In genomic region chr16:57718982-57719381, GRCm38 (mm10) we compare ENCODE assay signal across 24 mouse cellular contexts. TPM values are rescaled to one million over a fixed set of nuclear protein-coding genes. Genes with fewer than 3 reads are reported as not detected.
A peak's percentile ranks its signal among the peaks of the same experiment; 100 is the strongest.
DNase-seq lines count a peak whose midpoint lies in the region; ATAC-seq and TF ChIP-seq lines count a peak whose summit lies in the region.
"Had no signal": no experiment of that assay in that cellular context is flagged by ENCODE, and none has a peak within 500 bp of the region (broad histone marks: within the 10 kb centered on the region; RNA-seq: fewer than 3 reads in every experiment).

No protein-coding gene starts in this region.

- H3K9ac ChIP-seq in heart, embryonic 12.5 days: no peak overlapping the region
- H3K9ac ChIP-seq in limb, embryonic 14.5 days (ENCODE audit: low read depth, low read length, severe bottlenecking): no peak overlapping the region
- no peak overlapping the region for H3K9ac ChIP-seq in intestine, embryonic 16.5 days (ENCODE audit: low read depth, low read length)
- H3K9ac ChIP-seq: forebrain, embryonic 12.5 days; hindbrain, embryonic 12.5 days; limb, embryonic 12.5 days; liver, embryonic 15.5 days had no signal

- peak; percentile 10 for DNase-seq in adrenal gland, postnatal 10 days
- no peak for DNase-seq in adrenal gland, adult 8-10 months
- peak; percentile 27 to 42 for DNase-seq in heart, adult 18-20 months
- peak; percentile 18 for DNase-seq in limb, embryonic 14.5 days (ENCODE audit: low spot score)
- no peak for DNase-seq in limb, embryonic 10.5 days (ENCODE audit: low spot score)
- no peak for DNase-seq in urinary bladder, postnatal 10 days (ENCODE audit: low spot score)
- DNase-seq: adrenal gland, adult 2 months; cerebellum, adult 11 months; midbrain, embryonic 14.5 days; retina, postnatal 1 day; right cerebral cortex, postnatal 4 days; thymus, postnatal 25 days had no signal

- no peak overlapping the region for H3K4me3 ChIP-seq in heart, embryonic 12.5 days
- H3K4me3 ChIP-seq in limb, embryonic 14.5 days (replicated peaks; ENCODE audit: low read length): no peak overlapping the region
- H3K4me3 ChIP-seq in limb, embryonic 10.5 days: no peak overlapping the region
- H3K4me3 ChIP-seq in intestine, embryonic 16.5 days (ENCODE audit: low read length): no peak overlapping the region
- H3K4me3 ChIP-seq: forebrain, embryonic 12.5 days; hindbrain, embryonic 12.5 days; limb, embryonic 12.5 days; liver, embryonic 15.5 days had no signal

- no peak for TF ChIP-seq POLR2A in limb, embryonic 14.5 days (IDR thresholded peaks at IDR 0.05; ENCODE audit: borderline replicate concordance, extremely low read depth, insufficient read depth, insufficient read length)

- H3K27ac ChIP-seq in heart, embryonic 12.5 days (ENCODE audit: poor library complexity, severe bottlenecking): no peak overlapping the region
- H3K27ac ChIP-seq in limb, embryonic 14.5 days (replicated peaks; ENCODE audit: low read depth, low read length): no peak overlapping the region
- no peak overlapping the region for H3K27ac ChIP-seq in limb, embryonic 10.5 days
- no peak overlapping the region for H3K27ac ChIP-seq in intestine, embryonic 16.5 days (ENCODE audit: low read length)
- H3K27ac ChIP-seq: forebrain, embryonic 12.5 days; hindbrain, embryonic 12.5 days; limb, embryonic 12.5 days; liver, embryonic 15.5 days had no signal

- ATAC-seq in heart, embryonic 12.5 days (ENCODE audit: insufficient number of reproducible peaks, low FRiP score): no peak
- no peak for ATAC-seq in limb, embryonic 14.5 days (ENCODE audit: low FRiP score, low read depth)
- no peak for ATAC-seq in intestine, embryonic 16.5 days
- ATAC-seq: CD4-positive, CD25-positive, alpha-beta regulatory T cell, adult 4 months; intestine, postnatal 0 days; lung, postnatal 0 days had no signal

- H3K27me3 ChIP-seq in heart, embryonic 12.5 days (replicated peaks): no peaks in the 10 kb centered on the region
- no peaks in the 10 kb centered on the region for H3K27me3 ChIP-seq in limb, embryonic 14.5 days (ENCODE audit: control insufficient read depth, insufficient read depth, low read length)
- no peaks in the 10 kb centered on the region for H3K27me3 ChIP-seq in limb, embryonic 10.5 days (ENCODE audit: low read depth, poor library complexity, severe bottlenecking)
- H3K27me3 ChIP-seq in intestine, embryonic 16.5 days (replicated peaks; ENCODE audit: control insufficient read depth, insufficient read depth, low read length): no peaks in the 10 kb centered on the region
- H3K27me3 ChIP-seq: forebrain, embryonic 12.5 days; hindbrain, embryonic 12.5 days; limb, embryonic 12.5 days; liver, embryonic 15.5 days had no signal

- no peaks in the 10 kb centered on the region for H3K36me3 ChIP-seq in heart, embryonic 12.5 days
- H3K36me3 ChIP-seq in limb, embryonic 14.5 days (ENCODE audit: control insufficient read depth, insufficient read depth, low read length): no peaks in the 10 kb centered on the region
- no peaks in the 10 kb centered on the region for H3K36me3 ChIP-seq in limb, embryonic 10.5 days
- no peaks in the 10 kb centered on the region for H3K36me3 ChIP-seq in intestine, embryonic 16.5 days (ENCODE audit: control insufficient read depth, insufficient read depth, low read length)
- H3K36me3 ChIP-seq: forebrain, embryonic 12.5 days; G1E; hindbrain, embryonic 12.5 days; limb, embryonic 12.5 days; liver, embryonic 15.5 days had no signal

- H3K9me3 ChIP-seq in heart, embryonic 12.5 days (replicated peaks): no peaks in the 10 kb centered on the region
- H3K9me3 ChIP-seq in limb, embryonic 14.5 days (ENCODE audit: control insufficient read depth, low read length): no peaks in the 10 kb centered on the region
- no peaks in the 10 kb centered on the region for H3K9me3 ChIP-seq in limb, embryonic 10.5 days (replicated peaks)
- H3K9me3 ChIP-seq in intestine, embryonic 16.5 days (ENCODE audit: control insufficient read depth, low read length): no peaks in the 10 kb centered on the region
- H3K9me3 ChIP-seq: forebrain, embryonic 12.5 days; G1E; hindbrain, embryonic 12.5 days; limb, embryonic 12.5 days; liver, embryonic 15.5 days had no signal

- WGBS in heart, embryonic 12.5 days: 73% methylated on average over 2 of the region's 2 CpGs
- 66% methylated on average over 2 of the region's 2 CpGs for WGBS in limb, embryonic 14.5 days
- 86% methylated on average over 2 of the region's 2 CpGs for WGBS in limb, embryonic 10.5 days
- WGBS in intestine, embryonic 16.5 days: 81% methylated on average over 2 of the region's 2 CpGs

- H3K4me2 ChIP-seq in heart, embryonic 12.5 days: no peak overlapping the region
- no peak overlapping the region for H3K4me2 ChIP-seq in limb, embryonic 14.5 days (replicated peaks; ENCODE audit: low read depth, low read length, severe bottlenecking)
- H3K4me2 ChIP-seq in intestine, embryonic 16.5 days (ENCODE audit: low read depth, low read length): no peak overlapping the region
- H3K4me2 ChIP-seq: forebrain, embryonic 12.5 days; hindbrain, embryonic 12.5 days; limb, embryonic 12.5 days; liver, embryonic 15.5 days had no signal

- no peaks in the 10 kb centered on the region for H3K4me1 ChIP-seq in heart, embryonic 12.5 days (replicated peaks)
- H3K4me1 ChIP-seq in limb, embryonic 14.5 days (ENCODE audit: control insufficient read depth, insufficient read depth, low read length): no peaks in the 10 kb centered on the region; the same call in 1 of the 2 replicates
- H3K4me1 ChIP-seq in limb, embryonic 10.5 days: no peaks in the 10 kb centered on the region
- H3K4me1 ChIP-seq in intestine, embryonic 16.5 days (ENCODE audit: control insufficient read depth, insufficient read depth, low read length): no peaks in the 10 kb centered on the region
- H3K4me1 ChIP-seq: forebrain, embryonic 12.5 days; hindbrain, embryonic 12.5 days; limb, embryonic 12.5 days; liver, embryonic 15.5 days had no signal

RNA-seq across cellular contexts. Expression of gene Col8a1, which starts 35.6 kb away (rescaled TPM):
- 1 to 10 TPM; 4.6 to 5.1 TPM for total RNA-seq in adrenal gland, postnatal 10 days (2021)
- 1 to 10 TPM; 3.1 to 5.0 (median 4.1) TPM for total RNA-seq in adrenal gland, adult 8-10 months (2022)
- 1 to 10 TPM; 4.6 to 4.9 TPM for total RNA-seq in heart, adult 18-20 months (2021)
- polyA plus RNA-seq in heart, embryonic 12.5 days (2016; fragmentation: Nextera tagmentation; extraction: Ambion mirVana): 2.2 and 2.3 TPM in 2 replicates
- 10.0 and 10.2 TPM in 2 replicates for polyA plus RNA-seq in limb, embryonic 14.5 days (2012; rRNA removed)
- 22.5 and 23.8 TPM in 2 replicates for polyA plus RNA-seq in limb, embryonic 14.5 days (2014; fragmentation: Nextera tagmentation; extraction: Ambion mirVana)
- polyA plus RNA-seq in limb, embryonic 10.5 days (2016; fragmentation: Nextera tagmentation; extraction: Ambion mirVana): 0.11 and 1.8 TPM in 2 replicates
- 3.4 and 4.1 TPM in 2 replicates for polyA plus RNA-seq in intestine, embryonic 16.5 days (2015; fragmentation: Nextera tagmentation; extraction: Ambion mirVana)
- total RNA-seq: megakaryocyte progenitor cell, adult 5-6 weeks; neutrophil, adult 5-6 weeks had no signal
- polyA plus RNA-seq: CD4-positive, CD25-positive, alpha-beta regulatory T cell, adult 4 months; G1E had no signal

Comparison
In these comparisons a context has a peak if more than half of its experiments do, and no peak if none do; other contexts are left out.
1. DNase-seq: peak in adrenal gland, postnatal 10 days (single experiment), heart, adult 18-20 months (2 of 2) and limb, embryonic 14.5 days (single experiment); none in adrenal gland, adult 8-10 months (single experiment), limb, embryonic 10.5 days (single experiment) and urinary bladder, postnatal 10 days (single experiment).